Mouse (Mus musculus) cortical plate, adult 2 months (tissue): ENCODE data around the gene Zmynd15. TPM values are rescaled to one million over a fixed set of nuclear protein-coding genes. Genes with fewer than 3 reads are reported as not detected.
A peak's percentile ranks its signal among the peaks of the same experiment; 100 is the strongest.

Source experiments
- H3K27ac ChIP-seq: fragments of 200-500 bp; 2 replicates; pipeline ENCODE4 v1.5.1; 2012; ENCODE audit warnings: low read length, control low read depth, inconsistent platforms; ENCODE audit not compliant: insufficient read depth
- H3K4me1 ChIP-seq: fragments of 200-500 bp; 2 replicates; pipeline ENCODE4 v1.6.1; 2011; ENCODE audit warnings: low read length; ENCODE audit not compliant: control insufficient read depth, insufficient read depth
- H3K4me3 ChIP-seq: fragments of 200-500 bp; 2 replicates; pipeline ENCODE4 v1.5.1; 2011; ENCODE audit warnings: mild to moderate bottlenecking, low read length, control low read depth; ENCODE audit not compliant: insufficient read depth
- CTCF ChIP-seq: fragments of 200-500 bp; IDR thresholded peaks from 2 replicates; pipeline ENCODE4 v1.5.1; 2011; ENCODE audit warnings: mild to moderate bottlenecking, control low read depth, low read length; ENCODE audit not compliant: insufficient read depth; ENCODE audit errors: extremely low read depth
- POLR2A ChIP-seq: fragments of 200-500 bp; IDR thresholded peaks from 2 replicates; pipeline ENCODE4 v1.6.1; 2011; ENCODE audit warnings: mild to moderate bottlenecking, low read length, control low read depth; ENCODE audit not compliant: insufficient read depth; ENCODE audit errors: extremely low read depth
- polyA plus RNA-seq: library from polyadenylated mRNA; depleted of rRNA; stranded (reverse); fragments of >200 nt; gene quantifications from 2 replicates; pipeline ENCODE4 v1.2.3, GENCODE M21; 2012

Zmynd15 gene
- polyA plus RNA-seq, 1 experiment: 0.44 TPM

DNA sequence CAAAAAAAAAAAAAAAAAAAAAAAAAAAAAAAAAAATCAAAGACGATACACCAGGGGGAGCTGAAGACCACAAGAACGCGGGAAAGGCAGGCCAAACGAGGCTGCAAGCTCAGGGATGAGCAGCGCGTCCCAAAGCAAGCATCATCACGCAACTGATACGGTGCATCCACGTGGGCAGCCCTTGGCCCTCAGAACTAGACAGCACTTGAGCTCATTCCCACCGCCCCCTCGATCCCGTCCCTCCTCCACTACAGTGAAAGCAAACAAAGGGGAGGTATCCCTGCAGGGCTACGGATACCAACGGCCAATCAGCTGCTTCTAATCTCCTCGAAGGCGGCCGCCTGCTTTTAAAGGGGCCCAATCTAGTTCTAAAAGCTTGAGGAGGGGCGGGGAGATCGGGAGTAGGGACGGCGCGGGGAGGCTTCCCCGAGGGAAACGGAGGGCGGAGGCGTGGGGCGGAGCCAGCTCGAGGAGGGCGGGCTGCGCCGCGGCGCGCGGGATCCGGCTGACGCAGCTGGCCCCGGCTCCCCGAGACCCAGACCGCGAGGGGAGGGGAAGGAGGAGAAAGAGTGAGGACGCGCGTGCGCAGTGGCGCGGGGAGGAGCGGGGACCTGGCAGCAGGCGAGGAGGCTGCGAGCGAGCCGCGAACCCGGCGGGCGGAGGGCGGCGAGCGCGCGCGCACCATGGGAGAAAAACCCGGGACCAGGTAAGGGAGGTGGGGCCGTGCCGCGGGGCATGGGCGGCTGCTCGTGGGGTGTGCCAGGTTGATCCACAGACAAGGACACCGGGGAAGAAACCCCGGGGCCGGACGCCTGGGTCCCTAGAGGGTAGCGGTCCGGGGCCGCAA is 27.0 kb upstream of the Zmynd15 start, which contains the start of gene Arrb2:
Gene Arrb2, plus strand, starts transcription at position 588 of the 847 bp plus-strand sequence.
- H3K27ac ChIP-seq: peak within 1 kb of the TSS; percentile 73
- peaks cover 3% of the 10 kb centered on the region for H3K4me1 ChIP-seq
- peak; percentile 76; the same call in 1 of the 2 replicates for TF ChIP-seq POLR2A
- TF ChIP-seq CTCF: peak; percentile 61
- H3K4me3 ChIP-seq: peak within 1 kb of the TSS; percentile 30

DNA sequence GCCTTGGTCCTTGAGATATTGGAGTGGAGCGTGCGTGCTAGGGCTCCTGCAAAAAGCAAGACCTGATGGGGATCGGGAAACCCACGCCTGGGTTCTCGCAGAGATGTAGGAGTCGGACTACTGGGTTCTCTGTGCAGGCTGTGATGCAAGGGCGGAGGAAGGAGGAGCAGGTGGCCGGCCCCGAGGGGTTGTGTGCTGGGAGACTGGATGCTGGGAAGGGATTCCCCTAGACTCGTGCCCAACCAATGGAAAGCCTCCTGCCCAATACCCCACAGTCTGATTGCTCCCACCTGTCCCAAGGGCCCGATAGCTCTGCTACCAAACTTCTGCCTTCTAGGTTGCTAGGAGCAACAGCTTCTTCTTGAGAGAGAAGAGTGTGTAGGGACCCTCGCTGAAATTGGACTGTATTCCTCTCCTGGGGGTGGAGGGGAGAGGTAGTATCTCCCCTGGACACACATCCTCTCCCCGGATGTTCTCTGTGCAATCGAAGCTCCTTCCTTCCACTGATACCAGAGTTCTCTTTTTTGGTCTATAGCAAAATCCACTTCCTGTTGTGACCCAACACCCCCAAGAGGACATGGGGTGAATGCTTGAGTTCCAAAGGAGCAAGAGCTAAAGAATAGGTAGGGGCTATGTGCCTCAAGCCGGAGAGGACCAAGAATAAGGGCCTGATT is 26.2 kb upstream of the Zmynd15 start:
- Histone ChIP-seq H3K4me1 (peaks cover 3% of the 10 kb centered on the region), H3K4me3 (peak overlapping the region; percentile 30), H3K27ac (peak overlapping the region; percentile 73)
- TF ChIP-seq CTCF (no peak), POLR2A (no peak)

DNA sequence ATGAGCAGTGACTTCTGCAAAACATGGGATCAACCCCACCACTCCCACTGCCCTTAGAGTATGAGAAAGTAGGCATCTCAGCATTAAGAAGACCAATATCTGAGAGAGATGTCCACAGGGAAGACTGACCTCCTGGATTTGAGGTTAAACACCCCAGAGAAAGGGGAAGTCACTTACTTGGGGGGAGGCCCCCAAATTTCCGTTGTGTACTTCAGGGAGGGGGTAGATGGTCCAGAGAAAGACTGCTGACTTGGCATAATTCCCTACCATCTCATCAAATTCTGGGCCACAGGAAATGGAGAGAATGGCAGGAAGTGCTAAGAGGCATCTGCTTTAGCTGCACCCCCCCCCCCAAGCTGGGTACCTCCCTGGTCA is 25.7 kb upstream of the Zmynd15 start:
- H3K4me3 ChIP-seq: peak overlapping the region; percentile 30

DNA sequence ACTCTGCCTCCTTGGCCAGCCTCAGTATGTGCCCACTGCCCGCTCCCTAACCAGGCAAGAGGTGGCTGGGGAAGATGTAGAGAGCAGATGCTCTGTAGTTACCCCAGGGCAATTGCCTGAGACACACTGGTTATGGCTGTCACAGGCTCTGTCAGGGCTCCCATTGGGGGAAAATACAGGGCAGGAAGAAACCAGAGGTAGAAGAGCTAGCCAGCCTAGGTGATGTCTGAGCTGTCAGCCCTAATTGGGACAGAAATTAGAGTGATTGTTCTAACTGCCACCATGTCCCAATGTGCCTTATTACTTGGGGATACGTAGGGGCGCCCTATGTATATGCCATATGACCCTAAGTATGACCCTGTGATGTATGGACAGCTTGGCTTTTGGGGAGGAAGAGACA is 25.3 kb upstream of the Zmynd15 start:
- H3K4me3 ChIP-seq: no peak overlapping the region
- H3K27ac ChIP-seq: no peak overlapping the region
- H3K4me1 ChIP-seq: peaks cover 3% of the 10 kb centered on the region
- TF ChIP-seq POLR2A (no peak), CTCF (no peak)

More for the DNA sequence above, 25.7 kb upstream of the Zmynd15 start:
- no peak for TF ChIP-seq CTCF
- no peak for TF ChIP-seq POLR2A
- Histone ChIP-seq H3K4me1 (peaks cover 3% of the 10 kb centered on the region), H3K27ac (no peak overlapping the region)

DNA sequence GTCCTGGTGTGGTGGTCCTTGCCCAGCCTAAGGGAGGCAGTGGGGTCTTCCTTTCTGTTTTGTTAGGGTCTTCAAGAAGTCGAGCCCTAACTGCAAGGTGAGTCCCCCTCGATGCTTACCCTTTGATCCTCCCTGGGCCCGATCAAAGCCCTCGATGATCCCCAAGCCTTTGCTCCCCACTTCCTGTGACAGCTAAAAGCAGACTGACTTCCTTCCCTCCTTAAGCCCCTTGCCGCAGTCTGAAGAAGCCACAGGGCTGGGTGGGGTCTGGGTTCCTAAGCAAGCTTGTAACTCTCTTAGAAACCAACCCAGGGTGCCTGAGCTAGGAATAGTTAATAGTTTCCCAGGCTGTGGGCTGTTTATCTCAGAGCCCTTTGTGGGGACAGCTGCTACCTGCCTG is 23.8 kb upstream of the Zmynd15 start:
- peaks cover 3% of the 10 kb centered on the region for H3K4me1 ChIP-seq
- H3K27ac ChIP-seq: no peak overlapping the region
- H3K4me3 ChIP-seq: no peak overlapping the region
- TF ChIP-seq CTCF (no peak), POLR2A (no peak)

DNA sequence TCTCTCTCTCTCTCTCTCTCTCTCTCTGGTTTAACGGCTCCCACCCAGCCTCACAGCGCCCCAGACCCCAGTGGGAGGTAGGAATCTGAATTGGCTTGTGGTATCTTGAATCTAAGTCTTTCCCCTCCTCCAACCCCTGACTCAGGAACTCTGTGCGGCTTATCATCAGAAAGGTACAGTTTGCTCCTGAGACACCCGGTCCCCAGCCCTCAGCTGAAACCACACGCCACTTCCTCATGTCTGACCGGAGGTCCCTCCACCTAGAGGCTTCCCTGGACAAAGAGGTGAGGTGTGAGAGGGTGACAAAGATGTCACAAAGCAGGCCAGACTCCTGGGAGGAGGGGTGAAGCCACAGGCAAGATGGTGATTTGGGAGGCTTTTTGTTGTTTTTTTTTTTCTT is 21.8 kb upstream of the Zmynd15 start:
- H3K27ac ChIP-seq: no peak overlapping the region
- H3K4me1 ChIP-seq: peaks cover 3% of the 10 kb centered on the region
- no peak for TF ChIP-seq CTCF
- no peak for TF ChIP-seq POLR2A
- H3K4me3 ChIP-seq: no peak overlapping the region

DNA sequence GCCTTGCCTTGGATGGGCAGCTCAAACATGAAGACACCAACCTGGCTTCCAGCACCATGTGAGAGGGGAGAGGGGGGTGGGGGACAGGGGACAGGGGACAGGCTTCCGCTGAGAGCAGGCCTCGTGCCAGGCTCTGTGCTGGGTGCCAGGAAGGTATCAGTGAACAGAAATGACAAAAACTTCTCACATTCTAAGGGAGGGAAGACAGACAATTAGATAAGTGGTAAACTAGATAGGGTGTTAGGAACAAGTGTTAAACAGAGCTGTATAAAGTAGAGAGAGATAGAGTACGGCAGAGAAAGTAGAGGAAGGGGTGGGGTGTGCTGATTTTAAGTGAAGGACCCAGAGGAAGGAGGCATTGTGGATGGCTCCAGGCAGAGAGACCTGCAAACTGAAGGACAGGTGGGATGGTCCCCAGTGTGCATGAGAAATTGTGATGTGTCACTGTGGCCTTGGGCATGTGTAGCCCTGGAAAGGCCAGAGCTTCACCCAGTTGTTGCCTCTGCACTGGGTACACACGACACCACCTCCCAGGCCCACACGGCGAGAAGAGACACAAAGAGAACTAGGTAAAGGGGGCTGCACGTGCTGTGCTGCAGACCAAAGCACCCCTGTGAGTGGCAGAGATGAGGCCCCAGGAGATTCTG is 20.4 kb upstream of the Zmynd15 start:
- H3K4me3 ChIP-seq: no peak overlapping the region
- no peak overlapping the region for H3K27ac ChIP-seq
- no peaks in the 10 kb centered on the region for H3K4me1 ChIP-seq
- TF ChIP-seq POLR2A: no peak
- TF ChIP-seq CTCF: no peak

DNA sequence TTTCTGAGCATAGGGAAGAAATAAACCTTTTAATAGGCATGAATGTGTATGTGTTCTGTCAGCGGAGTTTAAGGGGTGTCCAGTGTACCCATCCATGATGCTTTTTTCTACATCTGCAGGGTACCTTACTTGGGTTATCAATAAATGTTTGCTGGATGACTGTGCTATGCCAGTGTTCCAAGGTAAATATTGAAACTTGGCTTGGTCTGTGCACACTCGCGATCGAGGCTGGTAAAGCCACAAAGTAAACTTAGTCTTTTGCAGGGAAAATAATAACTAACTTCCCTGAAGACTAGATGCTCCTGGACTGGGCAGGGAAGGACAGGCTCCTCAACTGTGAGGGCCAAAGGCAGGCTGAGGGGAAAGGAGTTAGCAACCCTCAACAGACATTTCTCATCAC is 18.6 kb upstream of the Zmynd15 start:
- Histone ChIP-seq H3K4me1 (no peaks in the 10 kb centered on the region), H3K27ac (no peak overlapping the region), H3K4me3 (no peak overlapping the region)
- TF ChIP-seq POLR2A: no peak
- no peak for TF ChIP-seq CTCF

DNA sequence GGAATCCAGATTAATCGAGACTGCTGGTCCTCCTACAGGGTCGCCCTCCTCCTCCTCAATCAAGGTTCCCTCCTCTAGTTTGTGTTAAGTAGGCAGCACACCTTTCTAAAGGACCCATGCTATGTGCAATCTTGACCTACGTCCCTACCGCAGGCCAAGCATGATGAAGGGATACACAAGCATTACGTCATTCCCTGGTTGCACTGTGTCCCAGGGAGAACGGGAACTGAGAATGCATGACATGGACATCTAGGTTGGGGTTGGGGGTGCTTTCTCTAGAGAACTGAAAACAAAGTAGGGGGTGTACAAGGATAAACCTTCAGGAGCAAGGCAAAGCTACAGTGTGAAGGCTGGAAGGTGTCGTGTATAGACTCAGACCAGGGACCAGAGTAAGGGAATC is 17.4 kb upstream of the Zmynd15 start:
- H3K4me1 ChIP-seq: no peaks in the 10 kb centered on the region
- no peak overlapping the region for H3K27ac ChIP-seq
- H3K4me3 ChIP-seq: no peak overlapping the region
- TF ChIP-seq POLR2A (no peak), CTCF (no peak)
